Mouse (Mus musculus): ENCODE results near the gene Srrm3.
A peak's percentile ranks its signal among the peaks of the same experiment; 100 is the strongest.

GRCm38 (mm10) chr5:135877831-135878231, 71.1 kb downstream of the Srrm3 start:
- TF ChIP-seq CTCF (IDR thresholded peaks at IDR 0.05; ENCODE audit: low read depth) = peak; percentile 61
- no peak for TF ChIP-seq EP300 (IDR thresholded peaks at IDR 0.05; ENCODE audit: low read depth)
